Mouse (Mus musculus) left cerebral cortex, adult 9 months (tissue): Measurements from ENCODE around the gene Trim17.
"Not testable (repeated sequence)": the region's sequence is repeated elsewhere in the genome, so short reads cannot be mapped to it uniquely, and the experiment has no call there.

Experiments used
- DNase-seq, 2 experiments: peaks; one replicate each; pipeline ENCODE4 v3.0.0; 2022; ENCODE audit warnings: low spot score in 2 of 2

Trim17 gene

DNA sequence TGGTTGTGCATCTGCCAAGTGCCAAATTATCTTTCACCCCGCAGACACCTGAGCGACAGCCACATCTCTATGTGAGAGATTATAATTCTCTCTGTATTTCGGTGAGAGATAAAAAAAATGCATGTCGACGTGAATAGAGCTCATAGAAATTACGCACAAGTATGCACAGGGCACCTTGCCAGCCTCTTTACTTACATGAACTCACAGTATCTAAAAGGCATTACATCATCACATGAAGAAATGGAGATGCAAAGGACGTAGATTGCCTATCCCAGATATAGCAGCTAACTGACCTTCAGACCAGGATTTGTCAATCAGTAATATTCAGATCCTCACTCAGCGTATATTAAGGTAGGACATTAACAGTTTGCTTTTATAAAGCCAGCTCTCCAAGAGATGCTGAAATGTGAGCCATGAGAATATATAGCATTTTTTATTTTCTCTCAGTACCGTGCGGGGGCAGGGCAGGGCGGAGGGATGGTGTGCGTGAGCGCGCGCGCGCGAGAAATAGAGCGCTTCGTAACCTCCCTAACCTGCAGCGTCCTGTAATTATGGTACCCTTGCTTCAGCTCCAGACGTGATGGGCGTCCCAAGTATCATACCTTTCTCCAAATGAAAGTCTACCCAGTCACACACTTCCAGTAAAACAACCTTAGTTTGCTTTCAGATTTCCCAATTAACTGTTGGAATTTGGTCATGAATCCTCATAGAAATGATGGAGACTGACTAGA lies 6.5 kb upstream of the Trim17 start:
- peak in 1 of 2 experiments; percentile 69 for DNase-seq

GRCm38 (mm10) chr11:58948542-58949479 lies 5.7 kb upstream of the Trim17 start, which contains the start of gene Hist3h2ba:
TSS of gene Hist3h2ba (plus strand) at chr11:58948920.
- peak; percentile 88 to 94 for DNase-seq

- DNase-seq = peak in 1 of 2 experiments; percentile 66
These were observed 4.7 kb upstream of the Trim17 start for GRCm38 (mm10) chr11:58949480-58950431.

DNA sequence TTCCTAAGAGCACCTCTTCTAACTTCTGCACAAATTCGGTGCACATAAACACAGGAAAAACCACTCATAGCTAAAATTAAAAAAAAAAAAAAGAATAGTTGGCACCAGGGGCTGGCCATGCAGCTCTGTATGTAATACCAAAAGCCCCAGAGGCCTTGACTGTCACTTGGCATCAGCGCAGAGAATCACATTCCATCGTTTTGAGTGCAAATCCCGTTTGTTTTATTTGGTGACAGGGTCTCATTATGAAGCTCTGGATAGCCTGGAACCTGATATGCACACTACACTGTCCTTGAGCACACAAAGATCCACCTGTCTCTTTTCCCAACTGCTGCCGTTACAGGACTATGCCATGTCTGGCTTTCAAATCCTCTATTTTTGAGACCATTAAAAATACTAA lies 3.3 kb upstream of the Trim17 start:
- no peak for DNase-seq

GRCm38 (mm10) chr11:58953351-58954169 lies 925 bp upstream of the Trim17 start:
- no peak for DNase-seq

DNA sequence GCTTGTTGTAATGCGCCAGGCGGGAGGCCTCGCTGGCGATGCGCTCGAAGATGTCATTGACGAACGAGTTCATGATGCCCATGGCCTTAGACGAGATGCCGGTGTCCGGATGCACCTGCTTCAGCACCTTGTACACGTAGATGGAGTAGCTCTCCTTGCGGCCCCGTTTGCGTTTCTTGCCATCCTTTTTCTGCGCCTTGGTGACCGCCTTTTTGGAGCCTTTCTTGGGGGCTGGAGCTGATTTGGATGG lies 390 bp upstream of the Trim17 start:
- DNase-seq = not testable (repeated sequence)

- DNase-seq = no peak
These were observed 820 bp downstream of the Trim17 start for GRCm38 (mm10) chr11:58955143-58955867.

DNA sequence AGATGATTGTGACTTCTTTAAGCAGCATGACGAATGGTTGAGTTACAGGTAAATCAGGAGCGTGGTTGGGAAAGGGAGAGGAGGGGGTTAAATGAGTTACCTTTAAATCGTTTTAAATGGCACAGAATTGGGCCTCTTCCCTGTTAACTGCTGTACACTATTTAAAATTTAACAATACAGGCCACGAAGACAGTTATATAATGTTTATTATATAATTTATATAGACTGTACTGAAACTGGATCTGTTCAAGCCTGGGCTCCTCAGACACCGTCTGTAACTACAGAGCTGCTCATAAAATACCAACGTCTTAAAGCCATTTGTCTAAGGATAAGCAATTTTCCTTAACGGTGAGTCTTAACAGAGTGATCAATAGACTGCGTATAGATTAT lies 1.4 kb downstream of the Trim17 start:
- no peak for DNase-seq

DNA sequence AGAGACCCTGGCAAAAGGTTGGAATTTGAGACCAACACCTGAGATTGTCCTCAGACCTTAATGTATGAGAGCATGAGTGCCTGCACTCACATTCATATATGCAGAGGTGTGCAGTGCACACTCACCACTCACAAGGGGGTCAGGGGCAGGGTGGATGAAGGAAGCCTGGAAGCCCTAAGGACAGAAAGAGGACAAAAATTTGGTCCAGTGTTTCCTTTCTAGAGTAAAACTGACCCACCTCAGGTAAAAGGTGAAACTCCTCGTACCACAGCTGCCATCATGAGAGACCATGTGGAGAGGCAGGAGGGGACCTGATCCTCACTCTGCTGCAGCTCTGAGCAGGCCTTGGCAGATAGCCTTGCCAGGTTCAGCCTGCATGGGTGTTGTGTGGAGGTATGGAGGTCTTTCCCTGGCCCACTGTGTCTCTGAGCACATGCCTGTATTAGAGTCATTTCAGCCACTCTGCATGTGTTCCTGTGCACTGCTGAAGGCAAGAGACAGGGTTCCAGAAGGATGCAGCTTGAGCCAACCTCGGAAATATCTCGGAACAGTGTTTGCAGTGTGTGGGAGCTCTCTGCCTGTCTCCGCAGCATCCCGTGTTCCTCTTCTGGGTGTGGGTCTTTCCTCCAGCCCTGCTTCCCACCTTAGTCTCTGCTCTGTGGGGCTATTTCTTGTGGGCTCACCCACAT lies 2.9 kb downstream of the Trim17 start:
- DNase-seq = no peak

DNA sequence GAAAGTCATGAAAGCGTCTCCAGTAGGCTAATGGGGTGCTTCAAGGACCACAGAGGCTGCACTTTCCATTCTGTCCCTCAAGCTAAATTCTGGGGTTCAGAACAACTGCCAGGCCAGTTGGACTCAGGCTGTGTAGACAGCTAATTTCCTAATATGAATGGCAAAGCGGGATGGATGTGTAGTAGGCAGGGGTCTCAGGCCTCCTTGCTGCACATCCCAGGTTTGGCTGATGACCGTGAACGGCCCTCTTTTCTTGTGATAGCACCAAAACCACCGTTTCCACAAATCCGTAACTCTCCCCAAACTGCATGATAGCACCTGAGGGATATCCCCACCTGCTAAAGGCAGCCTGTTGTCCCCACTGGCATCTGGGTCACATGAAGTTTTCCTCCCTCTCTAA lies 4.1 kb downstream of the Trim17 start:
- DNase-seq = no peak

DNA sequence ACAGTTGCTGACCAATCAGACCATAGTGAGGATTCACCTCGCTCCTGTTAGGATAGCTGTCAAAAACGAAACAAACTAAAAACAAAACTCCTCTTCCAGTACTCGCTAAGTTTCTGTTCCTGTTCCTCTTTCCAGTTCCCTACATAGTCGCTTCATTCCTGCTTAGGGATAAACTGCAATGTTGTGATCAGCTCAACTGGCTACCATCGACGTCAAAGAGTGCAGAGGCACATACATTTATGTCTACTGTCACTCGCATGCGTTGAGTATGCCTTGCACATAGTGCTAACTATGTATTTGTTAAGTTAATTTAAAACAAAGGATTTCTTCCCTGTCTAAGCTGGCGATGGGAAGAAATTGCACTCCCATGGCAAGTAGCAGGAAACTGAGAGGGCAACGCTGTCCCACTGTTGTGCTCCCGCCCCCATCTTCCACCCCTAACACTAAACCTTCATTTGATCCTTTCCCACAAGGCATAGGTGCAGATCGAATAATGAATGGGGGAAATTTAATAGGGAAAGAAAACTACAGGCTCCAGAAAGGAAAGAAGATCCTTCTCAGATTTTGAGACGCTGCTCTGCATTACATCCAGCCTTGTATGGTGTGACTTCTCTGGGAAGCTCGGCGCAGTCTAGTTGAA lies 4.8 kb downstream of the Trim17 start:
- no peak for DNase-seq

- DNase-seq = peak in 1 of 2 experiments; percentile 81
These were observed 5.5 kb downstream of the Trim17 start for GRCm38 (mm10) chr11:58959921-58960465.

DNA sequence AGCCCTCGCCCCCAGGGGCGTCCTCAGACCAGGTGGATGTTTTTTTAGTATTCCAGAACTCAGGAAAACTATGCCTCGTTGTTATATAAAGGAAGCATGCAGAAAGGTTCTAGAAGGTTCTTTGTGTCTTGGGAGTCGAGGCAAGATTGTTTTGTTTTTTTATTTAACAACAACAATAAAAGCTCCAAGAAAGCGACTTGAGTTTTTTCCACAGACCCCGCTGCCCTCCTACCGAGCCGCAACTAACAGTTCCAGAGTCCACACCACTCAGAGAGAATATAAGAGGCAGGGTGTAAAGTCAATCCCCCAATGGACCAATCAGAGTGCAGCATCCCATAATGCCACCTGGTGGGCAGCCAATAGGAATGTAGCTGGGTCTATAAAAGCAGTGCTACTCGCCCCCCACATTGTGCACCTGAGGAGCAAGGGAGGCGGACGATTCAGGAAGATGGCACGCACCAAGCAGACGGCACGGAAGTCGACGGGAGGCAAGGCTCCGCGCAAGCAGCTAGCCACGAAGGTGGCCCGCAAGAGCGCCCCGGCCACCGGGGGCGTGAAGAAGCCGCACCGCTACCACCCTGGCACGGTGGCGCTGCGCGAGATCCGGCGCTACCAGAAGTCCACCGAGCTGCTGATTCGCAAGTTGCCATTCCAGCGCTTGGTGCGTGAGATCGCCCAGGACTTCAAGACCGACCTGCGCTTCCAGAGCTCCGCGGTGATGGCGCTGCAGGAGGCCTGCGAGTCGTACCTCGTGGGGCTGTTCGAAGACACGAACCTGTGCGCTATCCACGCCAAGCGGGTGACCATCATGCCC lies 7.1 kb downstream of the Trim17 start:
- DNase-seq = no peak

GRCm38 (mm10) chr11:58963543-58963942 lies 9.1 kb downstream of the Trim17 start:
- no peak for DNase-seq

- no peak for DNase-seq
These were observed 9.7 kb downstream of the Trim17 start for GRCm38 (mm10) chr11:58964216-58964615.

GRCm38 (mm10) chr11:58965001-58965760 lies 10.7 kb downstream of the Trim17 start:
- DNase-seq = no peak

GRCm38 (mm10) chr11:58967346-58967745 lies 12.9 kb downstream of the Trim17 start:
- DNase-seq = no peak
